Mouse (Mus musculus) midbrain, embryonic 14.5 days (tissue): Measurements from ENCODE around the gene Cdyl. TPM values are rescaled to one million over a fixed set of nuclear protein-coding genes. Genes with fewer than 3 reads are reported as not detected.
A peak's percentile ranks its signal among the peaks of the same experiment; 100 is the strongest.

Experiments used
- ATAC-seq: fragments of 200-750 bp; cut with Nextera tagmentation; 2 replicates; pipeline ENCODE4 v1.8.0; 2017; ENCODE audit warnings: moderate number of reproducible peaks, moderate library complexity; ENCODE audit not compliant: low FRiP score, low TSS enrichment
- DNase-seq: peaks from one replicate; pipeline ENCODE4 v3.0.0-alpha.2; 2015
- H3K27ac ChIP-seq: fragments of 300-500 bp; sonication (generic); replicated peaks from 2 replicates; pipeline ENCODE4 v1.5.1; 2014; ENCODE audit warnings: mild to moderate bottlenecking, low read depth, low read length, moderate library complexity
- H3K27me3 ChIP-seq: fragments of 300-500 bp; sonication (generic); 2 replicates; pipeline ENCODE4 v1.6.1; 2014; ENCODE audit warnings: low read length, control low read depth, mixed read lengths; ENCODE audit not compliant: control insufficient read depth, insufficient read depth
- H3K36me3 ChIP-seq: fragments of 300-500 bp; sonication (generic); 2 replicates; pipeline ENCODE4 v1.6.1; 2014; ENCODE audit warnings: low read length, control low read depth; ENCODE audit not compliant: control insufficient read depth, insufficient read depth
- H3K4me1 ChIP-seq: fragments of 300-500 bp; sonication (generic); 2 replicates; pipeline ENCODE4 v1.6.1; 2014; ENCODE audit warnings: mild to moderate bottlenecking, antibody characterized with exemption, low read length, control low read depth; ENCODE audit not compliant: control insufficient read depth, insufficient read depth
- H3K4me2 ChIP-seq: fragments of 300-500 bp; sonication (generic); 2 replicates; pipeline ENCODE4 v1.6.1; 2014; ENCODE audit warnings: mild to moderate bottlenecking, low read length, moderate library complexity
- H3K4me3 ChIP-seq: fragments of 300-500 bp; sonication (generic); replicated peaks from 2 replicates; pipeline ENCODE4 v1.5.1; 2014; ENCODE audit warnings: low read depth, low read length
- H3K9ac ChIP-seq: fragments of 300-500 bp; sonication (generic); replicated peaks from 2 replicates; pipeline ENCODE4 v1.6.1; 2014; ENCODE audit warnings: mild to moderate bottlenecking, low read length, moderate library complexity
- H3K9me3 ChIP-seq: fragments of 300-500 bp; sonication (generic); 2 replicates; pipeline ENCODE4 v1.6.1; 2016; ENCODE audit warnings: low read length, control low read depth, mixed read lengths; ENCODE audit not compliant: control insufficient read depth
- WGBS: fragments of 180-500 bp; shearing (Covaris S2); extraction: QIAGEN DNeasy Blood & Tissue Kit; methylation state at CpG from one replicate; pipeline ENCODE4 v1.1.7; 2014; 5-methylcytosine and 5-hydroxymethylcytosine counted together
- polyA plus RNA-seq: library from polyadenylated mRNA; unstranded; fragments of >200 nt; fragmentation: Nextera tagmentation; extraction: Ambion mirVana; gene quantifications from 2 replicates; pipeline ENCODE4 v1.2.1, GENCODE M21; 2014

The Cdyl gene
- polyA plus RNA-seq, 1 experiment from 2014 or later, result 6.5 TPM

- ATAC-seq (no peak), DNase-seq (no peak)
- Histone ChIP-seq H3K9ac (no peak overlapping the region), H3K27ac (no peak overlapping the region), H3K4me1 (no peaks in the 10 kb centered on the region), H3K36me3 (no peaks in the 10 kb centered on the region), H3K4me3 (no peak overlapping the region), H3K27me3 (no peaks in the 10 kb centered on the region), H3K9me3 (no peaks in the 10 kb centered on the region), H3K4me2 (no peak overlapping the region)
- WGBS, result 94% methylated on average over 8 of the region's 8 CpGs
These were observed 211.0 kb downstream of the Cdyl start for GRCm38 (mm10) chr13:35870659-35871058.

DNA sequence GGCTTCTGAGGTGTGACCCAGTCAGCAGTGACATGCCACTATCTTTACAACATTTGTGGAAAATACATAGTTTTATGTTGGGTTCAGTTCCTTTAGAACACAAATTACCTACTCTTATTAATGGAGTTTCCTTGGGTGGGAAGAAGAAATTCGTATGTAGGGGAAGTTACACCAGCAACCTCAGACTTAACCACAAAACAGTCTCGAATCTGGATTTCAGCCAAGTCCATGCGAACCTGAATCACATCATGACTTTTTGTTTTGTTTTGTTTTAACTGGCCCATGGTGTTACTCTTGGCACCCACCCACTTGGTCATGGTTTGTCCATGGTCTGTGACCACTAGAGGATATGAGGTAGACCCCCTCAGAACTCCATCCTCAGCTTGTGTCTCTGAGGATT lies 211.5 kb downstream of the Cdyl start:
- no peak for ATAC-seq
- Histone ChIP-seq H3K4me2 (no peak overlapping the region), H3K27ac (no peak overlapping the region), H3K36me3 (no peaks in the 10 kb centered on the region), H3K4me3 (no peak overlapping the region), H3K4me1 (no peaks in the 10 kb centered on the region), H3K9me3 (no peaks in the 10 kb centered on the region), H3K27me3 (no peaks in the 10 kb centered on the region), H3K9ac (no peak overlapping the region)
- DNase-seq, result no peak
- 91% methylated on average over 3 of the region's 3 CpGs for WGBS

DNA sequence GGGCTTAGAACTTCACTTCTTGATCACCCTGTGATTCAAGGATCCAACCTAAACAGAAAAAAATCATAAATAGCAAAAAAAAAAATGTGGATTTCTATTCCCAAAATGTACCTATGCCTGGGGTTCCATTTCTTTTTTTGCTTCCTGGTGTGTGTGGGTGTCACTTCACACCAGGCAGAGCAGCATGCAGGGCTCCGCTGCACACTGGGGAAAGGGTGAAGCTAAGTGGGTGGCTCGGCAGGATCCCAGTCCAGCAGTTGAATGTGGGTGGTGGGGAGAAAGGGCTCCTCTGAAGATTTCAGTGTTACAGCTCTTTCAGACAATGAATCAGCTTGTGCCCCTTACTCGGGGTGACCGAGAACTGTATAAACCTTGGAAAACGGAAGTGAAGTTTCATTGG lies 215.8 kb downstream of the Cdyl start:
- Histone ChIP-seq H3K27me3 (no peaks in the 10 kb centered on the region), H3K4me3 (no peak overlapping the region), H3K36me3 (no peaks in the 10 kb centered on the region), H3K9ac (no peak overlapping the region), H3K27ac (no peak overlapping the region), H3K9me3 (no peaks in the 10 kb centered on the region), H3K4me1 (no peaks in the 10 kb centered on the region), H3K4me2 (no peak overlapping the region)
- ATAC-seq, result no peak
- no peak for DNase-seq
- 90% methylated on average over 5 of the region's 5 CpGs for WGBS

- WGBS, result 67% methylated on average over 1 of the region's 1 CpGs
These were observed 218.6 kb downstream of the Cdyl start for GRCm38 (mm10) chr13:35878282-35878681.

DNA sequence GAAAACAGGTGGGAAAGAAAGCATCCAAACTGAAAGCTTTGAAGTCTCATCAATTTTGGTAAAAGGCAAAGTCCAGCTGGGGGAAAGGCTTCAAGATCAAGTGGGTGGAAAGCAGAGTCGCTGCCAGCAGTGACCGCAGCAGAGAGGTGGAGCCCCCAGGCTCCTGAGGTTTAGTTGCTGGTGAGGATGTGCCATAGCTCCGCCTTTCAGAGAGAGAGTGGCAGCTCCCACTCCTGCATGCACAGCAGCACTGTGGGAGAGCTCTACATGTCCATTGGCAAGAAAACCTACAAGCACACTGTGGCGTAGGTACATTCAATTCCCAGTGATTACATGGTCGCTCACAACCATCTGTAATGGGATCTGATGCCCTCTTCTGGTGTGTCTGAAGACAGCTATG lies 219.4 kb downstream of the Cdyl start:
- Histone ChIP-seq H3K36me3 (no peaks in the 10 kb centered on the region), H3K4me1 (no peaks in the 10 kb centered on the region), H3K9ac (no peak overlapping the region), H3K27me3 (no peaks in the 10 kb centered on the region), H3K9me3 (no peaks in the 10 kb centered on the region), H3K27ac (no peak overlapping the region), H3K4me2 (no peak overlapping the region), H3K4me3 (no peak overlapping the region)
- WGBS, result 56% methylated on average over 5 of the region's 5 CpGs
- no peak for ATAC-seq
- no peak for DNase-seq

More at GRCm38 (mm10) chr13:35878282-35878681, 218.6 kb downstream of the Cdyl start:
- H3K4me1 ChIP-seq, result no peaks in the 10 kb centered on the region
- H3K9ac ChIP-seq, result no peak overlapping the region
- ATAC-seq, result no peak
- no peak overlapping the region for H3K4me3 ChIP-seq
- DNase-seq, result no peak
- H3K27me3 ChIP-seq, result no peaks in the 10 kb centered on the region
- H3K4me2 ChIP-seq, result no peak overlapping the region
- no peaks in the 10 kb centered on the region for H3K9me3 ChIP-seq
- H3K27ac ChIP-seq, result no peak overlapping the region
- H3K36me3 ChIP-seq, result no peaks in the 10 kb centered on the region

- no peaks in the 10 kb centered on the region for H3K4me1 ChIP-seq
- no peak overlapping the region for H3K27ac ChIP-seq
- H3K4me2 ChIP-seq, result no peak overlapping the region
- no peak for ATAC-seq
- DNase-seq, result no peak
- 86% methylated on average over 5 of the region's 5 CpGs for WGBS
- H3K4me3 ChIP-seq, result no peak overlapping the region
- H3K36me3 ChIP-seq, result no peaks in the 10 kb centered on the region
- H3K9me3 ChIP-seq, result no peaks in the 10 kb centered on the region
- H3K9ac ChIP-seq, result no peak overlapping the region
- H3K27me3 ChIP-seq, result no peaks in the 10 kb centered on the region
These were observed 219.9 kb downstream of the Cdyl start for GRCm38 (mm10) chr13:35879519-35879918.

DNA sequence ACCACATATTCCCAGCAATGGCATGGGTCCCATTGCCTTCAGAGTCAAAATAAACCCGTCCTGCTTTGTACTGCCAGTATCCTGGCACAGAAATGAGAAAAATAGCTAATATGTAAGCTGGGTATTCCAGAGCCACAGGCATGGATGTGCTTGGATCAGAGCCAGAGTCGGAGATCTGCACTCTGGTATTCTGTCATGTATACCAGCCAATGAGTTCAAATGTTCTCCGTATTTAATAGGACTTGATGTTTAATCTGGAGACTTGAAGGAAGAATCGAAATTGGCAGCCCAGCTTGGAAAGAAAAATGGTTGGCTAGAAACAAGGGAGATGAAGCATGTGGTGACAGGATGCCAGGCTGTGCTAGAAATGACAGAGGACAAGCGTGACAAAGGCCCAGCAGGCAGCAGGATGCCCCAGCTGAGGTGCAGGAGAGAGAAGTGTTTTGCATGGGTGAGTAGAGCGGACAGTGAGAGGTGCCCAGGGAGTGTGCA lies 221.0 kb downstream of the Cdyl start:
- no peaks in the 10 kb centered on the region for H3K4me1 ChIP-seq
- DNase-seq, result peak; percentile 47
- no peak overlapping the region for H3K4me2 ChIP-seq
- H3K4me3 ChIP-seq, result no peak overlapping the region
- no peaks in the 10 kb centered on the region for H3K36me3 ChIP-seq
- no peak overlapping the region for H3K27ac ChIP-seq
- no peaks in the 10 kb centered on the region for H3K27me3 ChIP-seq
- H3K9ac ChIP-seq, result no peak overlapping the region
- WGBS, result 46% methylated on average over 6 of the region's 6 CpGs
- H3K9me3 ChIP-seq, result no peaks in the 10 kb centered on the region
- ATAC-seq, result no peak

GRCm38 (mm10) chr13:35886121-35886725 lies 226.6 kb downstream of the Cdyl start:
- Histone ChIP-seq H3K4me1 (no peaks in the 10 kb centered on the region), H3K27ac (no peak overlapping the region), H3K9ac (no peak overlapping the region), H3K36me3 (no peaks in the 10 kb centered on the region), H3K4me3 (no peak overlapping the region), H3K9me3 (no peaks in the 10 kb centered on the region), H3K4me2 (no peak overlapping the region), H3K27me3 (no peaks in the 10 kb centered on the region)
- no peak for ATAC-seq
- WGBS, result 40% methylated on average over 15 of the region's 15 CpGs
- DNase-seq, result peak; percentile 29

DNA sequence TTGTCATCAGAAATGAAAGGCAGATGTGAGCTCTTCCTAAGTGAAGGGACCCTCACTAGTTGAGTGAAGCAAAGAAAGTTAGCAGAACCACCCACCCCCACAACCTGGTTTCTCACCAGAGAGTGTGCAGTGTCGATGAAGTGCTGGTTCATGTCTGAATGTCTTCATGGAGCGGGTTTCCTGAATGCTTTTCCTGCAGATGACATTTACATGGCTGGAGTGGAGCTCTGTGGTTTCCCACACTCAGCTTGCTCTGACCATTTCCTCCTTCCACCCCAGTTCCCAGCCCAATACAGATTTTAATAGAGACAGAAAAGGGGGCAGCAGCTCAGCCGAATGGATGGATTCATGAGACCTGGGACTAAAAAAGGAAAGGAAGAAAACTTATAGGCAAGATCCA lies 233.2 kb downstream of the Cdyl start:
- H3K36me3 ChIP-seq, result no peaks in the 10 kb centered on the region
- no peak overlapping the region for H3K4me2 ChIP-seq
- H3K27ac ChIP-seq, result no peak overlapping the region
- DNase-seq (no peak), ATAC-seq (no peak)
- no peaks in the 10 kb centered on the region for H3K4me1 ChIP-seq
- no peak overlapping the region for H3K9ac ChIP-seq
- no peaks in the 10 kb centered on the region for H3K27me3 ChIP-seq
- H3K9me3 ChIP-seq, result no peaks in the 10 kb centered on the region
- 95% methylated on average over 3 of the region's 3 CpGs for WGBS
- no peak overlapping the region for H3K4me3 ChIP-seq
